Mouse (Mus musculus) adrenal gland, adult 18-20 months (tissue): ENCODE measurements around the gene Casd1. TPM values are rescaled to one million over a fixed set of nuclear protein-coding genes. Genes with fewer than 3 reads are reported as not detected.
A peak's percentile ranks its signal among the peaks of the same experiment; 100 is the strongest.

ENCODE experiments used
- DNase-seq, 2 experiments: peaks; one replicate each; pipeline ENCODE4 v3.0.0; 2021 to 2022; ENCODE audit warnings: low spot score in 2 of 2
- long read RNA-seq, 2 experiments: library from polyadenylated mRNA; stranded (forward); transcript quantifications; one replicate each; pipeline ENCODE4 v2.0.0; 2021
- total RNA-seq, 2 experiments: library from RNA; stranded (reverse); gene quantifications; 1 replicate in 1 of 2; 2 replicates in 1 of 2; pipeline ENCODE4 v1.2.3; 2021

Casd1 gene
- 10 to 100 TPM; 21.3 to 30.9 TPM for total RNA-seq
- long read RNA-seq, experiment 1, transcript Casd1-201 (18 exons, 3,961 nt), result major isoform, 17 of 25 reads
- long read RNA-seq, experiment 1, partial matches to known transcripts, result 2 of 25 reads
- long read RNA-seq, experiment 1, other reads (novel, unspliced or antisense), result 6 of 25 reads
- long read RNA-seq, experiment 2, transcript Casd1-201 (18 exons, 3,961 nt), result major isoform, 30 of 50 reads
- long read RNA-seq, experiment 2, partial matches to known transcripts, result 13 of 50 reads
- long read RNA-seq, experiment 2, other reads (novel, unspliced or antisense), result 7 of 50 reads

DNA sequence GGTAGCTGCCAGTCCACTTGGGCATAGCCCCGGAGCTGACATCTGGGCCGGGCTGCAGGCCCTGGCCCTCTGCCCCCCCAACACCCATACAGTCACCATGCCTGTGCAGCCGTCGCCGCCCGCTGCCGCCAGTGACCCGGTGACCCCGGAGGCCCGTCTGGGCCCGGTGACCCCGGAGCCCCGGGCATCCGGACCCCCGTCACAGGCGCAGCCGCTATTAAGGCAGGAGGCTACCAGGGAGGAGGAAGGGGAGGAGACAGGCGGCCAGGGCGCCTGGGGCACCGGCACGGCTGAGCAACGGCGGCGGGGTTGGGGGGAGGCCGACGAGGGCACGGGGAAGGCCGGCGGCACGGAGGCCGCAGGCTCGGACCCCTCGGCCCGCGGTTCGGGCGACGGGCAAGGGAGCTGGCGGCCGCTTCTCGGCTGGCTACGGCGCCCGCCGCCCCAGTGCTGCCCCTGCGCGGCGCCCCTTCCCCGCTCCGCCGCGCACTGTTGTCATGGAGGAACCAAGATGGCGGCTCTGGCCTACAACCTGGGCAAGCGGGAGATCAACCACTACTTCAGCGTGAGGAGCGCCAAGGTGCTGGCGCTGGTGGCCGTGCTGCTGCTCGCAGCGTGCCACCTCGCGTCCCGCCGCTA lies at the start of gene Casd1:
Gene Casd1 (plus strand): TSS at position 182 of the 639 bp plus-strand sequence.
- peak; percentile 65 to 76 for DNase-seq

DNA sequence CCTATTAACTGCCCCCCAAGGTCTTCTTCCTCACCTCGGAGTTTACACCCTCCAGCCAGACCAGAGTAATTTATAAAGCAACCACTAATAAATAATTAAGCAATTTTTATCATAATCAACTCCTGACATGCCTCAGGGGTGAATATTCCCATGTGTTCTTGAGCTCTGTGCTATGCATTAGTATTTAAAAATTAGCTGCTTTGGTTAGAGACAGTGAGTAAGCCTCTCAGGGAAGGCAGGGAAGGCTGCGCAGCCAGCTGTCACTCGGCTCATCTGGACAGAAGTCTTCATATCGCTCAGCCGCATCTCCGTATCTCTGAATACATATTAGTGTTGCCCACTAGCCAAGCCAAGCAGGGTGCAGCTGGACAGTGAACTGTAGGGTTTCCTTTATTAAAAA lies 45.3 kb upstream of the Casd1 start:
- DNase-seq, result no peak

DNA sequence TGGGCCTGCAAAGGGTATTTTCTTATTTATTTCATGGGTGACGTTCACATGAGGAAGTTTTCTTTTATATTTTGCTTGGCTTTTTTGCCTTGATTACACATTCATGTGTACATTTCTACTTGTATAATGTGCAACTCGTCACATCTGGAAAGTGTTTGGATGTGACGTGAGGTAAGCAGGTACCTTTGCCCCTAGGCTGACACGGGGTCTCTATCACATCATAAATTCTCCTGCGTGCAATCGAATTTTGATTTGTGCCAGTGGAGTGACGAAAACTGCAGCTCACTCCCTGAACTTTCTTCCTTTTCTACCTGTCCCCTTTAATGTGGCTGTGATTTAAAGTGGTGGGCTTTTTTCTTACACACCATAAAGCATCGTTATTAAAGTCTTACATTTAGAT lies 43.6 kb upstream of the Casd1 start:
- no peak for DNase-seq

DNA sequence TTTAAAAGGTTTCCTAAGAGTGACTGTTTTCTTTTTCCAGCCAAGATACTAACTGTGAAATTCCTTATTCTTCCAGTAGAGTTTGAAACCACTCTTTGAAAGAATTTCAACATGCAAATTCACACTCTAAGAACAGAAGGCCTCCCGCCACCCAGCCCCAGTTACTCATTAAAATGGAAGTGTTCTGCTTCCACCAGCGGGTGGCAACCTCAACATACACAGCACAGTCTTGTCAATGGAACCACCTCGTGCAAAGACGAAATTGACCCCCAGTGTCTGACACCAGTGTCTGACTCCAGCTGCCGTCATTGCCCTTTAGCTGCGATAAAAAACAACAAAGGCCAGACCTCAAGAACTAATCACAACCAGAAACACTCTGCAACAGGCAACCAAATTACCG lies 43.0 kb upstream of the Casd1 start:
- DNase-seq, result peak; percentile 19 to 29

DNA sequence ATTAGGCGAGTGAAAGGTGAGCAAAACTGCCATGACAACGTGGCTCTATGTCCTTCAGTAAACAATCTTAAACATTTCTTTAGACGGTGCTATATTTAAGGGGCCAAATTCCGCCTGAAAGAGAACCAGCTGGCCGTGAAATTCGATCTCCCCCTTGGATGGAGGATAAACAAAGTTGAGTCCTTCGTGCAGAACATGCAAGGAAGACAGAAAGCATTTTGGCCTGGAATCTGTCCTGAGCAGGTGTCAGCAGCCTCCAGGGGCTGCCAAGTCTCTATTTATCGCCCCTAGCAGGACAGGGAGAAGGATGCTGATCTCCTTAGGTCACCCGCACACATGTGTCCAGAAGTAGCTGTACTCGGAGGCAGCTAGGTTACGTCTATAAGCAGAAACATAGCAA lies 39.5 kb upstream of the Casd1 start:
- DNase-seq, result no peak

DNA sequence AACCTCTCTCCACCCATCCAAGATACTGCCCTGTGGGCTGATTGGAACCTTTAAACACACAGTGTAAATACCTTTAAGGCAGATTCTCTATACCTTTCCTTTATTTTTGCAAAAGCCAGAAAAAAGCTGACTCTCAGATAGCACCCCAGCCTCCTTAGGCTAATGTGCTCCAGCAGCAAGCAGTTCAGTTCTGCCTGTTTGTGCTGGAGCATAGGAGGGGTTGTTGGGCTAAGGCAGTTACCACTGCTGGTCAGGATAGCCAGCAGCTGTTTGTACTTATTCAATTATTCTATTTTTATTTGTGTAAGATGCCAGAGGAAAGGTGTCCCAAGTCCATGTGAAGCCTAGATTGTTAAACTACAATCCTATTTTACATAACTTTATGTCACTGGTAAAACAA lies 39.0 kb upstream of the Casd1 start:
- no peak for DNase-seq

DNA sequence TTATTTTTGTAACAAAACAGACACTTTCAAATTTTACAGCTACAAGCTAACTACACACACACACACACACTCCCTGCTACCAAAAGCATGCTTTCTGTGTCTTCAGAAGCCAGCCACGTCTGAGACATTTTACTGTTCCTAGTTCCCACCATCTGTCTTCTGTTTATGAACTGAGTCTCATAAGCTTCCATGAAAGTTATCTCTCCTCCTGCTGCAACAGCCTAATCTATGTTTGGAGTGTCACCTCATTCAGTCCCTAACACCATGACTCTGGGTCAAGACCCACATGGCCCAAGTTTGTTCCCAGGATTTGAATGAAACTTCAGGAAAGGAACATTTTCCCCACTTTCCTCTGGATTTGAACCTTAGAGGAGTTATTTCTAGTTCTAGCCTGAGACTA lies 38.2 kb upstream of the Casd1 start:
- DNase-seq, result no peak

DNA sequence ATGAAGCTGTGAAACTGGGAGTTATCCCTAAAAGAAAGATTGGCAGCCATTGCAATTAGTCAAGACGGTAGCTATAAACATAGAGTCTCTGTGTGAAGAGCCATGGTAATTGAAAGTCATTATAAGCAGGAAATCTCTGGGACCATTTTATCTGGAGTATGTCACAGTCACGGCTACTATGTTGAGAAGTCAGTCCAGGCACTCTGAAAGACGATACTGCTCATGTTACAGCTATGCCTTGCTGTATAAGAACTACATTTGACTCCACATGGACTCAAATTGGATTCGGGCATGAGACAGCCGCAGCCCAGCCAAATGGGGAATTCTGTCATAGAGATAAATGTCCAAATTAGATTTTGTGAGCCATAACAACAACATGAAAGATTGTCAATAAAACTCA lies 37.2 kb upstream of the Casd1 start:
- no peak for DNase-seq

DNA sequence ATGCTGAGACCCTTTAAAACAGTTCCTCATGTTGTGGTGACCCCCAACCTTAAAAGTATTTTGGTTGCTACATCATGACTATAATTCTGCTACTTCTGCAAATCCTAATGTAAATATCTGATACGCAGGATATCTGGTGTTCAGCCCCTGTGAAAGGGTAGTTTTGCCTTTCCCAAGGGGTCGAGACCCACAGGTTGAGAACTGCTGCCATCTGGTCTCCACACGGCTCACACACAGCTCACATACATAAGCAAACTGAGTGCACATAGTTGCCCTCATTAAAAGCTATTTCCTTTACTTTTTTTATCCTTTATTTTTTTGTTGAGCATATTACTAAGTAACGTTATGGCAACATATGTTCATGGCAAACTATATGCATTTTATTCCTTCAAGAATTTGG lies 30.2 kb upstream of the Casd1 start:
- no peak for DNase-seq

DNA sequence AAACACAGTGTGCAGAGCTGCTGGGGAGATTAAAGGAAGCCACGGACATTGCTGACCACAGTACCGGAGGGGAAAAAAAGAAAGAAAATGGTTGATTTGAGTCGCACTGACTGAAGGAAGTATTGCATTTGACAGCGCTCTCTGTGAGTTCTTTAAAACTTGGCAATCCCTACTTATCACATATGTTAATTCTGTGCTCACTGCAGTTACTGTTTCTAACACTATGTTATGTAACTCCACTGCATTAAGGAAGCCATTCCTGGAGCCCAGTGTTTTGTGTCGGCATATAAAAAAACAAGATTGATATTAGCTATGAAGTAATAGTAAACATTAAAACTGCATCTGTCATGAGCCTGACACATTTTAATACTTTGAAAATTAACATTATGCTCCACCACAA lies 22.9 kb upstream of the Casd1 start:
- no peak for DNase-seq

DNA sequence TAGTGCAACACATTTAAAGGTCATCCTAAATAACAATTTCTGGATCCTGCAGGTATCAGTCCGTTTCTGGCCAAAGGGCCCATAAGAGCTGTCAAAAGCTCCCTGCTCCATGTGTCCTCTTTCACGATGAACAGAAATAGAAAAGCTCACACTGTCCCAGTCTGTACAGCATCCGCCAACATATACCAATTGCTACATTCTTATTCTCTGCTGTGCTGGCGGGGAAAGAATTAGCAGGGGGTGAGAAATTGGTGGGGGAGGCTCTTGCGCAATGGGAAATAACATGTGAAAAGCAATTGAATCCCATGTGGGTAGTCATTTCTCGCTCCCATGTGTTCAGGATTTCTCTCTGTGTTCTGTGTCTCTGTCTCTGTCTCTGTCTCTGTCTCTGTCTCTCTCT lies 22.3 kb upstream of the Casd1 start:
- no peak for DNase-seq

DNA sequence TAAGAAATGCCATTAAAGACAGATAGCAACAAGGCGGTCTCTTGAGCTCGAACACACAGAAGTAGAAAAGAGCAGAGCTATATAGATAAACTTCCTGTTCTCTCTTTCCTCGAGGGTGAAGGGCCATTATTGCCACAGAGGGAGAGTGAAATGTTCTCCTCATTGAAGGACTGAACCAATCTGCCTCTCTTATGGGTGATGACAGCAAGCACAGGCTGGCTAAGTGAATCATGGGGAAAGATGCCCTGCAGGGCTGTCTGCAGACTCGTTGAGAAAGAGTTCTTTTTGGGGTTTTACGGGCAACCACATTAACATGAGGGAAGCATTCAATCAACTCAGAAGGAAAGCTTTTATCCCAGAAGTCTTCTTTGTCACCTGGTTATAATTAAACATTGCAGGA lies 21.0 kb upstream of the Casd1 start:
- DNase-seq, result no peak

DNA sequence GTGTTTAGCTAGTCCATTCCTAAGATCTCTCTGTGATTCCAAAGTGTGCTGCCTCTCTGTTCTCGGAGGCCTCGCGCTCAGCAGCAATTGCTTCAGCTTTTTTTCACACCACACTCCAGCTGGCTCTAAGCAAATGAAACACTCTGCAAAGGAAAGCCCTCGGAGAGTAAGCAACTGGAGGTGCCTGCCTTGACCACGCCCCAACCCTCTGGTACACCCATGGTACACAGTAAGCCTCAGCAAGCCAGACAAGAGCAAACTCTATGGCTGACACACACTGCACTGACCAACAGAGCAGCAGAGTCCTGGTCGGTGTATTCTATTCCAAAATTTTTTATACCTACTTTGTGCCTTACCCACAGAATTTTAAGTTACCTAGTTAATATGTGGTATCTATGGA lies 17.2 kb upstream of the Casd1 start:
- DNase-seq, result no peak

DNA sequence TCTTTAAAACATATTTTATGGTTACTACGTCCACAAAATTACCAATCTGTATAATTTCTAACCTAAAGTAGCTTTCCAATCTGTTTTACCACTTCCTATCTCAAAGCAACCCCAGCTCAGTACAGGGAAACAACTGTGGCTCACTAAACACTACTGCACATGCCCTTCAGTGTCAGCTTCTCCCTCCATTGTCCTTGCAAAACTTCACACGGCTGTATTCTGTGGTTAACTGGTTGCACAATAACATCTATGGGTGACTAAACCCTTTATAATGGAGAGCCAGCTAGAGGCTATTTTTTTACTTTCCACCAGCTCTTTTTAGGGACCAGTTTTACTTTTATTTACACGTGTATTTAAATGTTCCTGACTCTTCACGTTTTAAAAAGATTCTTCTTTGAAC lies 12.7 kb upstream of the Casd1 start:
- no peak for DNase-seq

DNA sequence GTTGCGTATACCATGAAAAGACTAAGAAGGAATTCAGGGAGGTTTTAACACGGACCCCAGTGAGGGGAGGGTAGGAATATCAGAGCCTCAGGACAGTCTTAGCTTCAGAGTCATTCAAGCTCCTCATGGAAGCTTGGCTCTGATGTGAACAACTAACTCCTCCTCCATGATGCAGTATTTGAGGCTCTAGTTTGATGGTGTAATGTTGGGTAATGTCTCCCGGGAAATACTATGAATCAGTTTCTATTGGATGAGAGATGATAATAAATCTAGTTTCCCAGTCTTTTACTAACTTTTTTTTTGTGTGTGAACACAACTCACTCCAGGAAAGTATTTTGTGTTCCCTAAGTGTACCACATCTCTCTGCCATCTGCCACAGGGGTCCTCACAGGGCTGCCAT lies 11.9 kb upstream of the Casd1 start:
- DNase-seq, result no peak

DNA sequence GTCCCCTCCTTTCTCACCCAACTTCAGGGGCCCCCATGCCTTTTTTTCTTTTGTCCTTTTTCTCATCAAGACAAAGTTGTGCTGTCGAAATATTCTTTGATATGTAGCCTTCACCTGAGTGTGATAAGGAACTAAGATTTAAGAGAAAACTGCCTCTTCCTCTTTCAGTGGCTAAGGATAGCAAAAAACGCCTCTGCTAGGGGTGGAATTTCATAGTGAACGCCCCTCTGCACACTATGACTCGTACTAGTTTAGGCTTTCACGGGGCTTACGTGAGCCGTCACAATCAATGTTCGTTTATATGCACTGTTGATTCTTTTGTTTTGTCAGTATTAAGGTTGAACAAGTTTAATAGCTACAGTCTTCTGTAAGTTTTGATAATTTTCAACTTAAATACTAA lies 10.6 kb upstream of the Casd1 start:
- no peak for DNase-seq

DNA sequence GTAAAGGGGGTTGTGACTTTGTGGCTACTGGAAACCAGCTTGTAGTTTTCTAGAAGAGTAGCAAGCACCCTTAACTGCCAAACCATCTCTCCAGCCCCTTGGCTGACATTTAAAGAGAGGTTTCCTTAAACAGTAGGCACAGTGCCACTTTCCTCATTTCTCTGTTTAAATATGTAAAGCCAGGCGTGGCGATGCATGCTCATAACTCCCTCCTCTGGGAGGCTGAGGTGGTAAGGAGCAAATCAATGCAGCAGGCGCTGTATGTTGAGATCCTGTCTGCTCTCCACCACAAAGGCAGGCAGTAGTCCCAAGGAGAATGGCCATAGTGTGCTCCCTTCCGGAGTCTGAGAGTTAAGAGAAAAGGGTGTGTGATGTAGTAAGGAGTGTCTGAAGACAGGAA lies 2.9 kb upstream of the Casd1 start:
- no peak for DNase-seq

DNA sequence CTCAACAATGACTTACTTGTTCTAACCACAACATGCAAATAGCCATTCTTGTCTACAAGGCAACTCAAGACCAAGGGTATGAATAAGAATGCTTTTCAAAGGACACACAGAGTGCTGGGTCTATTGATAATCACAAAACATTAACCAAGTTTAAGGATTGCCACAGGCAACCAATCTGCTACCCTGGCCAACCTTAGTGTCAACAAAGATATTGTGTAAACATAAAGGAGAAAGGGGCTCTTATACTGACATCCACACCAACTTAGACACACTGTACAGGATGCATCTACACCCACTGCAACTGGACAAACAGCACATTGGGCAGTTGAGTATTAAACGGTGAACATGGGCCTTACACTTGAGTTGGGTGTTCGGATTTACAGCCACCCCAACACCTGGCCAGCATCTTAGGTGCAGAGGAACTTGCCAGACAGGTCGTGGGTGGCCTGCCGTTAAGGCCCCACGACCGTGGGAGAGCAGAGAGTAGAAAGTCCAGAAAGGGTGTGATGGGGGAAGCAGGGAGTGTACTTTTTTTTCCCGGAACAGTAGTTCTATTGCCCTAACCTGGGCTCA lies 468 bp upstream of the Casd1 start:
- DNase-seq, result peak in 1 of 2 experiments; percentile 18

DNA sequence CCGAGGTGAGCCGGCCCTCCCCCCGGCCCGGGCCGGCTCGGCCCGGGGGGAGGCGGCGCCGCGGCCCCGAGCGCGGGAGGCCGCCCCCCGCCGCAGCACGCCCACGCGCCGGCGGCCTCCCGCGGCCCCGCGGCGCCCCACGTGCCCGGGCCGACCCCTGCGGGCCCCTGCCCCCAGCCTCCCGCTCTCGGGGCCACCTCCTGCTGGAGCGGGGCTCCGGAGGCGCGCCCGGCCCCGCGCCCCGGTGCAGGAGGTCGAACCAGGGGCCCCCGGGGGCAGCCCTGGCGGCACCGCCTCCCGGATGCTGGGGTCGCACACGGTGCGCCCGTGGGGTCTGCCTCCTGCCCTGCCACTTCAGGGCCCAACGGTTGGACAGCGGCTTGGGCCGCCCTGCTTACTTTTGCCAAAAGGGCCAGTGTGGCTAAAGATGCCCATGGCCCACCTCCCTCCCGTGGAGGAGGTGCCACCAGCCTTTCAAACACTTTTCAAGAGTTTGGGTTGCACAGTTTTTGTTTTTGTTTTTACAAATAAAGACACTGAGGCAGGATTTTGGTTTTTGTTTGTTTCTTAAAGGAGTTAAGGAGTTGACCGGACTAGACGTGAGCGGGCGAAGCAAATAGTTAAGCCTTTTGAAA lies 775 bp downstream of the Casd1 start:
- peak; percentile 46 for DNase-seq

DNA sequence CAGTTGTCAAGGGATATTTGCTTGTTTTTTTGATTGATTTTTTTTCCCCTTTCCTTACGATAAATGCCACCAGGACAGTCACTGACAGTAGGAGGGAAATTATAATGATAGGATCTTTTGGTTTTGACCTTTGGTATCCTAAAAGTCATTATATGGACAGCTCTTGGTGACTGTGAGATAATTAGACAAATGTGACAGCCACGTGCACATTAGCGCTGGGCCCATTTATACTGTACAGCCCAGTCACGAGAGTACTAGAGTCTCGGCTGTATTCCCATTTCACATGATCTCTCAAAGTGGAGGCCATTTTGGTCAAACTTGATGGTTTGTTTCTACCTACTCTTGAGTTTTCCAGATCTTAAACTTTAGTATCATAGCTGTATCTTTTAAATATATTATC lies 1.4 kb downstream of the Casd1 start:
- no peak for DNase-seq

DNA sequence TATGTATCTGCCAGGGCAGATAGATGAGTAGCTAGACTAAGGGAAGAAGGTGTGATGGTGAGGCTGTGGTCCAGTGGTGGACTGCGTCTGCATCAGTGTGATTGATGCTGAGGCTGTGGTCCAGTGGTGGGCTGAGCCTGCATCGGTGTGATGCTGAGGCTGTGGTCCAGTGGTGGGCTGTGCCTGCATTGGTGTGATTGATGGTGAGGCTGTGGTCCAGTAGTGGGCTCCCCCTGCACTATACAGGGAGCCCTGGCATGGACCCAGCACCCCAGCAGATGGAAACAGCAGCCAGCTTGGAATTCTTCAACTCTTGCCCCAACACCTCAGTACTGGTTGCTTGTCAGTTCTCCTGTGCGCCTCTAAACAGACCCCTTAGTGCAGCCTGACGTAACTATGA lies 5.8 kb downstream of the Casd1 start:
- DNase-seq, result no peak

DNA sequence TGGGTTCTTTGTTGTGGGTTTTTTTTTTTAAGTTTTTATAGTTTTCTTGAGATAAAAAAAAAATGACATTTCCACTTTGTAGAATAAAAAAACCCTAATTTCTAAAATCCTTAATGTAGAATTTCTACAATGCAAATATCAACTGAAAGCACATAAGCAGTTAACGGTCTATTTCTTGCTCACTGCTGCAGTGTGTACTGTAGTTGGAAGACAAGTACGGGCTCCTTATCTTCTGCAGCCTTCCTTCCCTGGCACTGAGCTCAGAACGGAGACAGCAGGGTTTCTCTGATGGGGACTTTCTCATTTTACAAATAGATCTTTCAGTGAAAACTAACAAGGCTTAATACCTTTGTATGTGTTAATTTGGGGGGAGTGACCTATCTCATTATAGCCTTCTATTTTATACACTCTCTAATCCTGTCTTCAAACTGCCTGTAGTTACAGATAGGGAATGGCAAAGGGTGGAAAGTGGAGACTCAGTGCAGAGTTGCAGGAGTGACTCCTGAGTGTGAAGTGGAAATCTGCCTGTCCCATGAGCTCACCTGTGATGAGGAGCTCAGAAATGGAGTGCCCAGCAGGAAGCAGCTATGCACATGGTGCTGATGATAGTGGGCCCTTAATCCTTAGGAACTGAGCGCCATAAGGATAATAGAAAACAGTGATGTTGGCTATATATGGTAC lies 9.7 kb downstream of the Casd1 start:
- DNase-seq, result no peak
